Comparison of ENCODE assay signal across 9 mouse cellular contexts in the genomic region with DNA sequence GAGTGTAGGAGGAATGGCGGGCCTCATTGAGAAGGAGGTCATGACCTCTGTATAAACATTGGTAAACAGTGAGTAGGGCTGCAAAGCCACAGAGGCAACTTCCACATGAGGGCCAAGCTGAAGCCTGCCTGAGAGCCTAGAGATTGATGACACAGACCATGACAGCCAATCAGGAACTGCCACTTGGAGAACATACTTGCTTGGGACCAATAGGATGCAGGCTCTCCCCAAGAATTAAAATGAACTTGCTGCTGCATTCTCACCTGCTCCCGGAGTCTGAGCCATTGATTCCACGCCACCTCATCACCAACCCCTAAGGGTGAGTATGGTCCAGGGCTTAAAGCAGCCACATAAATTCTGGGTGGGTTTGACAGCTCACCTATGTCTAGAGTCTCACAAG.
DNase-seq lines count a peak whose midpoint lies in the region; ATAC-seq and TF ChIP-seq lines count a peak whose summit lies in the region.
"Had no signal": no experiment of that assay in that cellular context is flagged by ENCODE, and none has a peak within 500 bp of the region (broad histone marks: within the 10 kb centered on the region; RNA-seq: fewer than 3 reads in every experiment).

No protein-coding gene starts in this region.

- no peaks in the 10 kb centered on the region for H3K4me1 ChIP-seq in kidney, adult 2 months (ENCODE audit: control insufficient read depth, insufficient read depth, low read length)
- H3K4me1 ChIP-seq in thymus, adult 2 months (replicated peaks; ENCODE audit: control insufficient read depth, insufficient read depth, low read length), result no peaks in the 10 kb centered on the region
- no peaks in the 10 kb centered on the region for H3K4me1 ChIP-seq in forebrain, embryonic 12.5 days

- no peak for TF ChIP-seq CTCF in kidney, adult 2 months (conservative IDR thresholded peaks at IDR 0.05; ENCODE audit: insufficient read depth, insufficient read length, low read depth, low read length)
- TF ChIP-seq CTCF in thymus, adult 2 months (IDR thresholded peaks at IDR 0.05; ENCODE audit: borderline replicate concordance, control insufficient read depth, extremely low read depth, insufficient read depth, low read length, poor library complexity), result no peak

- no peak overlapping the region for H3K4me3 ChIP-seq in kidney, adult 2 months (ENCODE audit: insufficient read depth, low read depth, low read length)
- no peak overlapping the region for H3K4me3 ChIP-seq in thymus, adult 2 months (ENCODE audit: control insufficient read depth, insufficient read depth, low read length)
- no peak overlapping the region for H3K4me3 ChIP-seq in forebrain, embryonic 12.5 days (replicated peaks)

- no peak overlapping the region for H3K27ac ChIP-seq in kidney, adult 2 months (ENCODE audit: insufficient read depth, low read depth, low read length)
- no peak overlapping the region for H3K27ac ChIP-seq in thymus, adult 2 months (ENCODE audit: control insufficient read depth, insufficient read depth, low read length)
- no peak overlapping the region for H3K27ac ChIP-seq in forebrain, embryonic 12.5 days

- no peaks in the 10 kb centered on the region for H3K36me3 ChIP-seq in kidney, adult 2 months (ENCODE audit: control insufficient read depth, insufficient read depth, low read length)
- no peaks in the 10 kb centered on the region for H3K36me3 ChIP-seq in thymus, adult 2 months (ENCODE audit: control insufficient read depth, insufficient read depth, low read length)
- no peaks in the 10 kb centered on the region for H3K36me3 ChIP-seq in forebrain, embryonic 12.5 days (replicated peaks)

- no peak overlapping the region for H3K9ac ChIP-seq in forebrain, embryonic 12.5 days

- WGBS in kidney, adult 2 months, result 78% methylated on average over 3 of the region's 3 CpGs
- WGBS in thymus, adult 2 months, result 75% methylated on average over 3 of the region's 3 CpGs
- 67% methylated on average over 3 of the region's 3 CpGs for WGBS in forebrain, embryonic 12.5 days

- 0 out of 2 replicates have a peak, but pooled peaks have one; percentile 5 for ATAC-seq in granulocyte monocyte progenitor cell, adult 5-6 weeks (replicated peaks; ENCODE audit: poor library complexity, severe bottlenecking)
- no peak for ATAC-seq in forebrain, embryonic 12.5 days (ENCODE audit: low FRiP score)

- no peaks in the 10 kb centered on the region for H3K9me3 ChIP-seq in forebrain, embryonic 12.5 days

- H3K27me3 ChIP-seq in kidney, adult 2 months (replicated peaks; ENCODE audit: control insufficient read depth, insufficient read depth, low read length), result no peaks in the 10 kb centered on the region
- no peaks in the 10 kb centered on the region for H3K27me3 ChIP-seq in thymus, adult 2 months (ENCODE audit: control insufficient read depth, insufficient read depth, low read length)
- H3K27me3 ChIP-seq in forebrain, embryonic 12.5 days, result no peaks in the 10 kb centered on the region

- no peak for TF ChIP-seq POLR2A in kidney, adult 2 months (IDR thresholded peaks at IDR 0.05; ENCODE audit: low read depth, low read length)
- no peak for TF ChIP-seq POLR2A in thymus, adult 2 months (IDR thresholded peaks at IDR 0.05; ENCODE audit: control insufficient read depth, extremely low read depth, insufficient read depth, low read length, poor library complexity)

- no peak overlapping the region for H3K4me2 ChIP-seq in forebrain, embryonic 12.5 days

- DNase-seq in kidney, postnatal 10 days, result peak; percentile 17
- no peak for DNase-seq in kidney, adult 2 months
- DNase-seq in NIH3T3 (ENCODE audit: low read depth), result peak; percentile 72
- DNase-seq in thymus, adult 2 months, result peak; percentile 31
- no peak for DNase-seq in gastrocnemius, postnatal 25 days
- DNase-seq in frontal cortex, postnatal 25 days (ENCODE audit: low spot score in 2 of 2), result no peak
- DNase-seq: midbrain, embryonic 14.5 days had no signal

Comparison
In these comparisons a context has a peak if more than half of its experiments do, and no peak if none do; other contexts are left out.
1. DNase-seq: peak in kidney, postnatal 10 days (single experiment), NIH3T3 (single experiment) and thymus, adult 2 months (single experiment); none in kidney, adult 2 months (single experiment), gastrocnemius, postnatal 25 days (single experiment) and frontal cortex, postnatal 25 days (0 of 2).